Mouse (Mus musculus) adipocyte (in vitro differentiated cells): ENCODE measurements at regions not wholly inside any gene's neighbourhood (a gene's known extent, or its start where the extent isn't known, plus 50 kb on each side); places are given as distances from the start of the nearest gene placed in this dataset.

Source experiments
- DNase-seq: peaks from one replicate; pipeline ENCODE4 v3.0.0-alpha.2; 2016; ENCODE audit warnings: low spot score

- DNase-seq, result no peak
Observed at GRCm38 (mm10) chr1:152167716-152168115, 77.8 kb upstream of the 1700025G04Rik start.

GRCm38 (mm10) chr1:152165490-152165905, 75.6 kb upstream of the 1700025G04Rik start:
- DNase-seq, result no peak

GRCm38 (mm10) chr1:152164843-152165489, 75.0 kb upstream of the 1700025G04Rik start:
- no peak for DNase-seq

- no peak for DNase-seq
Observed at GRCm38 (mm10) chr1:152164212-152164611, 74.3 kb upstream of the 1700025G04Rik start.

GRCm38 (mm10) chr1:152152474-152152873, 62.5 kb upstream of the 1700025G04Rik start:
- DNase-seq, result no peak

GRCm38 (mm10) chr1:152148731-152149130, 58.8 kb upstream of the 1700025G04Rik start:
- no peak for DNase-seq

- DNase-seq, result no peak
Observed at GRCm38 (mm10) chr1:152140175-152140574, 50.2 kb upstream of the 1700025G04Rik start.
